Mouse (Mus musculus): Measurements from ENCODE around the gene Shox2. TPM values are rescaled to one million over a fixed set of nuclear protein-coding genes. Genes with fewer than 3 reads are reported as not detected.

Shox2 gene
- total RNA-seq (2021): 1 to 10 TPM; 1.7 to 2.0 TPM
- long read RNA-seq, experiment 1, partial matches to known transcripts: 0 of 2 reads
- long read RNA-seq, experiment 1, other reads (novel, unspliced or antisense): 1 of 2 reads
- long read RNA-seq, experiment 2, partial matches to known transcripts: 0 of 2 reads
- long read RNA-seq, experiment 2, other reads (novel, unspliced or antisense): 0 of 2 reads

DNA sequence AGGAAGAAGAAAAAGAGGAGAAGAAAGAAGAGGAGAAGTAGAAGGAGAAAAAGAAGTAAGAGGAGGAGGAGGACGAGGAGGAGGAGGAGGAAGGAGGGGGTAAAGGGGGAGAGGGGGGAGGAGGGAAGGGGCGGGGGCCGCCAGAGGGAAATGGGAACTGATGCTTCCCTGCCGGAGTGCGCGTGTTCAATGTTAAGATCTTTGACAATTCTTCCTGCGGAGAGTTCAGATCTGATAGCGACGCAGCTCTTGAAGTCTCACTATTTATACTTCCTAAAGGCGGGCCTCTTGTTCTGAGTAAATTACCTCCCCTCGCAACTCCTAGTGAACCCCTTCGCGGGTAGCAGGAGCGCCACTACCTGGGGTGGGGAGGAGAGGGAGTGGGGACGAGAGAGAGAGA lies at the start of gene Shox2:
Gene Shox2, minus strand, starts transcription at position 66 of the 400 bp plus-strand sequence.
- no peak for DNase-seq
- intact Hi-C loops (cut with DNase I): loop anchor here (10.0 kb wide), 1 partner anchor 477 kb away; no protein-coding TSS in a partner anchor

DNA sequence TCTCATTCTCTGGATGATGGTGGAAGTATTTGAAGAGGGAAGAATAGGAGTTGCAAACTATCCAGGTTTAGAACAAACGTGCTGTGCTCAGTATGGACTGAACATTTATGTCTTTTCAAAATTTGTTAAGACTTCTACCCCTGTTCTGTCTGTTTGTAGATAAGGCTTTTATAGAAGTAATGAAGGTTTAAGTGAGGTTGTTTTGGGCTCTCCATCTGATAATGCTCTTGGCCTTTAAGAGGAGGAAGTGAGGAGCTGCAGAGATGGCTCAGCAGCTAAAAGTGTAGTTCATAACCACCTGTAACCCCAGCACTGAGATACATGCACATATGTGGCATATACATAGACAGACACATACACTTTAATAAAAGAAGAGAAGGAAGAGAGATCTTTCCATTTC lies 15.2 kb upstream of the Shox2 start:
- DNase-seq: no peak
- intact Hi-C loops (cut with DNase I): no loop called here

DNA sequence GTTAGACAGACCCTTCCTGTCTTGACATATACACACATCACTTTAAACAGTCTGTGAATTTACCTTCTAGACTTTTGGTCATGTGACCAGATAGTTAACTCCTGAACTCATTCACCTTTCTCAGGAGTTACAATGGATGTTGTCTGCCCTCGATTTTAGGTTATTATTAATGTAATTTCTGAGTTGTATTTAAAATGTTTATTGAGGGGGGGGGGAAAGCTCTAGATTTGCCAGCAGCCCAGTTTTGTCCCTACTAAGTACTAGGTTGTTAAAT lies 4.7 kb upstream of the Shox2 start:
- intact Hi-C loops (cut with DNase I): loop anchor here (10.0 kb wide), 1 partner anchor 481 kb away; no protein-coding TSS in a partner anchor

DNA sequence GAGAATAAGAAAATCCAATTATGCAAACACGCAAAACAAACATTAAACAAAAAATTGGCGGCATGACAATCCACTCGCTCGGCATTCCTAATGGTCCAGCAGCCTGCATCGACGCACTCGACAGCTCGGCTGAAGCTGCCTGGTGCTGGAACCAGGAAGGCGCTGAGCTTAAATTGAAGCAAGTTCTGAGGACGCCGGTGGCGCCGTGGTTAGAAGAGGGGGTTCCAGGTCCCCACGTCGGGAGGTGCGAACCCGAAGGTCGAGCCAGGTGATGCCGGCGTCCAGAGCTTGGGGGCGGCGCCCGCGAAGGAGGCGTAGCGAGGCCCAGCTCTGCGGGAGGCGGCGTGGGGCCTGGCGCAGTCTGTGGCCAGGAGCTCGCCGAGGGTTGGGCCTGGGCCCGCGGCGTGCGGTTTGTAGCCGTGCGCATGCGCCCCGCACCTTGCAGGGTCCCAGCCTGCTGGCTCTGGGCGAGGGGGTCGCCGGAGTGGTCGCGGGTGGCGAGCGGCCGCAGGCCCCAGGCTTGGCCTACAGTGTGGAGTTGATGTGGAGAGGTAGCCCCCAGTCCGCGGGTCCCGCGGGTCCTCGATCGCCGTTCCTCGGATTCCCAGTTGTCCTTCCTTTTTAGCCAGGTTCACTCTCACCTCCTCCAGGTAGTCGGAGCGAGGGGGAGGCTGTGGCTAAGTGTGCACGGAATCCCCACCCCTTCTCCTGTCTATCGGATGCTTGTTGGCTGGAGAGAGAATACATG lies 4.1 kb upstream of the Shox2 start:
- intact Hi-C loops (cut with DNase I): loop anchor here (10.0 kb wide), 1 partner anchor 481 kb away; no protein-coding TSS in a partner anchor
- peak; percentile 54 to 74 for DNase-seq

More for the DNA sequence above, 4.7 kb upstream of the Shox2 start:
- no peak for DNase-seq

DNA sequence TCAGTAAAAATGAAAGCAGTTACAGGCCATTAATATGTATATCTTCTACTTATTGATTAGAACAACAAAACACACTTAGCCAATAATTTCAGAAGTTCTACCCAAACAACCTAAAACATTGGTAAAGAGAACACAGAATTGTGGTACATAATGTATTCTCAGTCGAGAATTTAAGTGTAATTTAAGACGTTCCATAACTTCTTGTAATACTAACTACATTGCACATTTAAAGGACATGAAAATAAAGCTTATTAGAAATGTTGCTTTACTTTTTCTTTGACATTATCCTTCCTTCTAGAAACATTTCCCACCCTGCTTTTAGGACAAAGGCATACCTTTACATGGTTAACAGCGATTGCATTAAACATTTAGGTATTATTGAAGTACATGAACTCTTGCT lies 1.9 kb upstream of the Shox2 start:
- intact Hi-C loops (cut with DNase I): loop anchor here (10.0 kb wide), 1 partner anchor 479 kb away; no protein-coding TSS in a partner anchor
- no peak for DNase-seq

DNA sequence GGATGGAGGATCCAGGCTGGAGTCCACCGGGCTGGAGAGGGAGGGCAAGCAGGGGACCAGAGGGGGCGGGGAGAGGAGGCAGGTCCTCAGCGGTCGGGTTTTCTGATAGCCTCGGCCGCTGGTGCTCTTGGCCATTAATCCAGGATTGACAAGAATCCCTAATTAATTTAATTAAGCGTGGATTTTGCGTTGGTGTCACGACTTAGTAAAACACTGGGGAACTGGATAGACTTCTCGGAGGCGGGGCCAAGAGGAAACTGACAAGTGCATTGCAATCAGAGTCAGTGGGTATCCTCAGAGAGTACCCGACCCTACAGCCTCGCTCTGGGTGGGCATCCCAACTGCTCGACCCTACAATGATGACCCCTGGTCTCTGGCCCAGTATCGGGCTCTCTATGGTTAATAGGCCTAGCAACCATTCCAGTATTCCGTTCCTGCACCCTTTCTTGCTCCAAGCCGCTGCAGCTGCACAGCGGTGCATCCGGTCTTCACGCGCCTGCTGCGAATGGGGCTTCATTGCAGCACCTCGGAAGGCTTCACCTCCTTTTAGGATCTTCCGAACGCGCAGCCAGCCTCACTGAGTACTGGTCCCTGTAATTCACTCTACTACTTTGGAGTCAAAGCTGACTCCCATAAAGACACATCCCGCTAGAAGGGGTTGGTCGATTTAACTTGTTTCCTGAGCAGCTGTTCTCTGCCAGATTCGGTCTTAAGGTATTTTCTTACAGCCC lies 775 bp upstream of the Shox2 start:
- DNase-seq: peak in 1 of 2 experiments; percentile 57
- intact Hi-C loops (cut with DNase I): loop anchor here (10.0 kb wide), 1 partner anchor 478 kb away; no protein-coding TSS in a partner anchor

DNA sequence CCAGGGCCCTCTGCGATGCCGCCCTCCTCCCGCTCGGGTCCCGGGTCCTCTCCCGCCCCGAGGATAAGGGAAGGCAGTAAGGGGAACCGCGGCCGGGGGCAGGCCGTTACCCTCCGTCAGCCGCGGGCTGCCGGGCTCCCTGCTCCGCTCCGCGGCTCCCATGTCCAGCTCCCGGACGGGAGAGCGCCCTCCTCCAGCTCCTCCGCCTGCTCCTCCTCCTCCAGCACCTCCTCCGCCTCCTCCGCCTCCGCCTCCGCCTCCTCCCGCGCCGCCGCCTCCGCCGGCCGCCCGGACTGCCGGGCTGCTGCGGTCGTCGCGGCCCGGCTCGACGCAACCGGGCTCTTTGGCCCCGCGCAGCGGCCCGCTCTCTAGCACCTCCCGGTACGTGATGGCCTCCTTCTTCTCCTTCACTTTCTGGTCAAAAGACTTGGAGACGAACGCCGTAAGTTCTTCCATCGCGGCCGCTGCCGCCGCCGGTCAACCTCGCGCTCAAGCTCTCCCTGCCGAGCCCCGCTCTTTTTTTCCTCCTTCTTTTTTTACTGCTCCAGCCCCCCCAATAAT lies 390 bp downstream of the Shox2 start, which contains the start of gene Rsrc1:
Gene Rsrc1, plus strand, starts transcription at position 290 of the 561 bp plus-strand sequence.
- intact Hi-C loops (cut with DNase I): loop anchor here (10.0 kb wide), 1 partner anchor 476 kb away; no protein-coding TSS in a partner anchor
- DNase-seq: peak; percentile 63 to 68

DNA sequence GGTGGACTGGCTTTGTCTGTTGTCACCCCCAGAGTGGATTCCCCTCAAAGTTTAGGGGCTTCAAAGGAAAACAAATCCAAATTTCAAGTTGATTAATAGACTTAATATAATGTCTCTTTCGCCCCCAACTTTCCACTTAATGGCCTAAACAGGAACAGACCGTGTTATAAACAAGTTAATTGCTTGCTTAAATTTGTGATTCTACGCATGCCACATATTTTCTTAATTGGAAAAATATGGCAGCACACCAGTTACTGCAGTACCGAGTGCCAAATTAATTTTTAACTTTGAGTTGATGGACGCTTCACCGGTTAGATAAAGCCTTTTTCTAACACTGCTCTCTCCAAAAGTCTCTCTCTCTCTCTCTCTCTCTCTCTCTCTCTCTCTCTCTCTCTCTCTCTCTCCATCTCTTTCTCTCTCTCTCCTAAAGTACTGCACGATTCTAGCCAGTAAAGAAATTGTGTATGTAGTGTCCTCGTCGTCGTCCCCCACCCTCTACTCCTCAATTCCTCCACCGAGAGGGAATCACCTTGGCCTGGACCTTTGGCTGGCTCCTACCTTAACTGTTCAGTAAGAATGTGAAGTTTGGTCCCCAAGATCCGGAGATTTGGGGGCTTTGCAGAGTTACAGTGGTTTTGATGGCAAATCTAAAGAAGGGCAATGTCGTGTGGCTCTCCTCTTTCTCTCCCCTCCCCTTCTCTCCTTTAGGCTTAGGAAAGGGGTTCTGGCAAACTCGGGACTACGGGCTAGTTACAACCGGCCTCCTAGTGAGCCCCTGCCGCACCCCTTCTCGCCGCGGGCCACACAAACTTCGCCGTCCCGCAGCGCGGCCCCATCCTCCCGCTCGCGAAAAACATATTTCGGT lies 1.2 kb downstream of the Shox2 start:
- DNase-seq: no peak
- intact Hi-C loops (cut with DNase I): loop anchor here (10.0 kb wide), 1 partner anchor 476 kb away; no protein-coding TSS in a partner anchor

DNA sequence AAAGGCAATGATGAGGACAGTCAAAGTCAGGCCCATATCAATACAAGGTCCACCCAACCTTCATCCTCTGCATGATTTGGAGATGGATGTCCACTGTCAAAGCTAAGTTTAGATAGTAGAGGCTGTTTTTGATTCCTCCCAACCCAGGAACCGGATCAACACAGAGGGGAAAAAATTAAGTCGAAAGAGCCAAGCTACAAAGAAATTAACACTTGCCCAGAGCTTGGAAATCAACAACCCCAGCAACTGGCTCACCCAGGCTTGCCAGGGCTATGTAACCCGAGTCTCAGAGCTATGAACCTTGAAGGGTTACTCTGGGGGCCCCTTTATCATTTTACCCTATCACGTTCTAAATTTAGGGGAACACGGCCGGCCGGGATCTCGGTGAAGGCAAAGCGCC lies 2.1 kb downstream of the Shox2 start:
- intact Hi-C loops (cut with DNase I): no loop called here
- DNase-seq: no peak

DNA sequence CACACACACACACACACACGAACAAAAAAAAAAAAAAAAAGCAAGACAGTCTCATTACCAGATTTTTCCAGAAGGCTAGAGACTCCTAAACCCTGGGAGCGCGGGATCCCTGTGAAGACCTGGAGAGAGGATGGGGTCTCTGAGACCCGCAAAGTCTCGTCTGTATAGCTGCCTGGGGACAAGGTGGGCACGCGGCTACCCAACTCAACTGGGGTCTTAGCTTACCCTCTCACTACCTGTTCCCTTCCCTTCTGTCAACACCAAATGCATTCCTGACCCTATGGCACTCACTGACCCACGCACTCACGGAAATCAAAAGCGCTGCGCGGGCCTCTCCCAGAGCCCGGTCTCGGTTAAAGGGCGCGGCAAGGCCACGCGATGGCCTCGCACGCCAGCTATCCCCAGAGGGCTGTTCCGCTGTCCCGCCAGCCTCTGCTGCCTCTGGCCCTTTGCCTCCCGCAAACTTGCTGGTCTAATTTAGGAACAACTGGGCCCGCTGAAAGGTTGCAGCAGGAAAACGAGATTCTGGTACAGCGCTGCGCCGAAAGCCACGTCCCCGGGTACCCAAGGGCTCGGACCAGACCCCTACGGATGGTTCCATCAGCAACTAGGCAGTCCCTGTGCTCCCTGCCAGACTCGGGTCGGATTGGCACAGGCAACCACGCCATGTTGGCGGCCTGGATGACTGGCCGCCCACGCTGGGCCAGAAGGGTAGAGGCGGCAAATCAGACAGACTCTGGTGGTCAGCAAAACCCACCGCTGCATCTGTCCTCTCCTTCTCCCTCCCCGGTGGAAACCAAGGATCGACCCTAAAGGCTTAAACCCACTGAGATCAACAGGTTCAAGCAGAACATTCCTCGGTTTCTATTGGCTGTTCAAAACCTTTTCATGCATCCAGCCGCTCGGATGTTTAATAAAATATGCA lies 2.9 kb downstream of the Shox2 start:
- intact Hi-C loops (cut with DNase I): no loop called here
- DNase-seq: peak; percentile 44 to 51

DNA sequence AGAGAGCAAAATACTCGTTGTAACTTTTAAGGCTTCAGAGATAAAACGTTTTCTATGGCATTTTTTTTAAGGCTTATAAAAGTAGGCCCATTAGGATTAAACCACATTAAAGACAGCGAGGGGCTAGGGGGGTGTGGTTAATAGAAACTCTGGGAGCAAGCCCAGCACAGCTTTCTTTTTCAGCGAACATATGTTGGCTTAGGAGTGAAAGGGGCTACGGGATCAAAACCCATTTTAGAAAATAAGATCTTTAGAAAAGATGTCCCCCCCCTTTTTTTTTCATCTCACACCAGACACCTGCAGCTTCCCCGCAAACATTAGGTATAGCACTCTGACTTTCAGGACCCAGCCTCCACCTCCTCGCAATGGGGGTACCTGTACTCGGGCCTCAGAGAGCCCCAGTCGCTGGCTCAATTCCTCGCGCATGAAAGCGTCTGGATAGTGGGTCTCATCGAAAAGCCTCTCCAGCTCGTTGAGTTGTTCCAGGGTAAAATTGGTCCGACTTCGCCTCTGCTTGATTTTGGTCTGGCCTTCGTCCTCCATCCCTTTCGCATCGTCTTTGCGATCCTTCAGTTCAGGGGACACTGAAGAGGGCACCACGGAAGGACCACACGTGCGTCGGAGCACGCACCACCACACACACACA lies 3.6 kb downstream of the Shox2 start:
- intact Hi-C loops (cut with DNase I): no loop called here
- peak in 1 of 2 experiments; percentile 17 for DNase-seq

DNA sequence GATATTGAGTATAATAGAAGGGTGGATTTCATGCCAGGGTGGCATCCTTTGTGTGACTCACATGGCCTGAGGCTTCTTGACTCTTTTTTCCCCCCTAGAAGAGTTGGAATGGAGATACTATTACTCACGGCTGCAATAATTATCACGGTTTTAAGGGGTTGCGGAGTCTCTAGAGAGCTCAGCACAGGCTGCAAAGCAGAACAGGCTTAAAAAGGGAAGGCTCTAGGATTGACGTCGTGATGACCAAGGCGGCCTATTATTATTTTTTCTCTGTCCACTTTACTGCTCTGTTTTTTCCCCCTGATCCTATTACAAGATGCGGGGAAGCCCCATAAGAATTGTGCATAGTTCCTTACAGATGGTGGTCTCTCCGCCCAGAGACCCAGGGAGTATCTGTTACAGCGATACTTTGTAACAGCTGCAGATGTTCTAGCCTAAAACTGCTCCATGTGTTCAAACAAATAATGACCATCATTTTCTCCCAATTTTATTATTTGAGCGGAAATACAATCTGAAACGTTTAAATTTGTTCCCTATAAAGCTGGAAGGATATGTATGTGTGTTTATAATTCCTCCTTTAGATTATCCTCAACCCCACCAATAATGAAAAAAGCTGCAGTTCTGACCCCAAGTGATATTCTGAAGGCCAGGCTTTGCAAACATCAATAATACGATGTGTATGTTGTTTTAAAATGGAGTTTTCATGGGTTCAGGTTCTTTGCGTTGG lies 4.5 kb downstream of the Shox2 start:
- intact Hi-C loops (cut with DNase I): no loop called here
- no peak for DNase-seq

DNA sequence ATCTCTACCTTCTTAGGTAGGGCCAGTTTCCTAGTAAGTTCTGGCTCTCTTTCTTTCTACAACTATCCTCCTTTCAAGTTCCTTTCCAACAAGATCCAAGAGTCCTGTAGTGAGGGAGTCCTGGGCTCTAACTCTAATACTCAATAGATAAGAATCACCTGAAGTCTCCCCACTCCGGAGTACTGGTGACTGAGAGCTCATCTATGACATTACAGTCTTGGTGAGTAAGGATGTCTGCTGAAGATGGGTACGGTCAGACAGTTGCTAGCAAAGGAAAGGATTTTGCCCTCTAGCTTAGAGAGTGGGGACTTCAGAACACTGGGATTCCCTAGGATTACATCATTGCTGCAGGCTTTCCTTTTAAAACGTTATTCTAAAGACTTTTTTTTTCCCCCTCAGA lies 7.1 kb downstream of the Shox2 start:
- no peak for DNase-seq

DNA sequence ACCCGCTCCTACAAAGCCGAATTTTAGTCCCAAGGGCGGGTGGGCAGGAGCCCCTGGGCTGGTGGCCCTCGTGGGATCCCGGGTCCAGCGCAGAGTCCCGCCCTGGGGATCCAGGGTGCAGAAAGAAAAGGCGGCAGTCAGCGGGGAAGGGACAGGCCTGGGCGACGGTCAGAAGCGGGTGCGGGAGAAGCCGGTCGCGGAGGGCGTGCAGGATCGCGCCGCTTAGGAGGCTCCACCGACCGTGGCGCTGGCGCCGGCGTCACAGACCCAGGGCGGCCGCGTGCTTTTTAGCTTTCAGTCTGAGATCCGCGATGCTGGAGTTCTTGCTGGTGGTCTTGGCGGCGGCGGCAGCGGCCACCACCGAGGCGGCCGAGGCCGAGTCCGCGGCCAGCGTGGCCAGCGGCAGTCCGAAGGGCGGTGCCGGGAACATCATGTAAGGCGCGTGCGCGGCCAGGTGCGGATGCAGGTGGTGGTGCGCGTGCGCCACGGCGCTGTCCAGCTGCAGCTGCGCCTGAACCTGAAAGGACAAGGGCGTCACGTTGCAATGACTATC lies 8.1 kb downstream of the Shox2 start:
- peak in 1 of 2 experiments; percentile 33 for DNase-seq
- intact Hi-C loops (cut with DNase I): no loop called here

More for the DNA sequence above, 7.1 kb downstream of the Shox2 start:
- intact Hi-C loops (cut with DNase I): no loop called here

DNA sequence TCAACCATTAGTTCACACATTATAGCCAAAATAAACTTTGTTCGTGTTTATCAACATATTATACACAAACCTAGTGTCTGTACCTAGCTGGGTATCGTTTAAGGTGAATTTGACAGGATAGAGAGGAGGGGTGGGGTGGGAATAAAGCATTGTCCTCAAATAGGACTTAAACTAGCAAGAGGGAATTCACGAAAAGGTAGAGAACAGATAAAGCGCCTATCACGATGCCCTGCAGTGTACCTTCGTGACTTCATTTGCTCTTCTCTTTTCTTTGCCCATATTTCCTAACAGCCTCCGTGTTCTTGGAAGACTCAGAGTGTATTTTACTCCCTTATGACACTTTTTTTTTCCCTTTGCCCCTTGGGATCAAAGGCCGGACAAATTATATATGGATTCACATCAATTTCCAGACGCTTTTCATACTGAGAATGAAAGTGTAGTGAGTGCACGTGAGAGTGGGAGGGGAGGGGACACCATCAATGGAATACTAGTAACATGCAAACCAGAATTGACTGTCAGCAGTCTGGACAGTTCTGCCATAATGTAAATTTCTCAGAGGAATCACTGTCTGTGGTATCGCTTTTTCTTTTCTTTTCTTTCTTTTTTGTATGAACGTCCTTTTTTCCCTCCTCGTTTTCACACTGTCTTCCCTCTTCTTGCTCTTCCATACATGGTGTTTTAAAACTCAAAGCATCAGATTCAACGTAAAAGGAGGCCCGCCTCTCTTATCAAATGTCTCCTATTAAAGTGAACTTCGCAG lies 9.2 kb downstream of the Shox2 start:
- intact Hi-C loops (cut with DNase I): no loop called here
- no peak for DNase-seq

DNA sequence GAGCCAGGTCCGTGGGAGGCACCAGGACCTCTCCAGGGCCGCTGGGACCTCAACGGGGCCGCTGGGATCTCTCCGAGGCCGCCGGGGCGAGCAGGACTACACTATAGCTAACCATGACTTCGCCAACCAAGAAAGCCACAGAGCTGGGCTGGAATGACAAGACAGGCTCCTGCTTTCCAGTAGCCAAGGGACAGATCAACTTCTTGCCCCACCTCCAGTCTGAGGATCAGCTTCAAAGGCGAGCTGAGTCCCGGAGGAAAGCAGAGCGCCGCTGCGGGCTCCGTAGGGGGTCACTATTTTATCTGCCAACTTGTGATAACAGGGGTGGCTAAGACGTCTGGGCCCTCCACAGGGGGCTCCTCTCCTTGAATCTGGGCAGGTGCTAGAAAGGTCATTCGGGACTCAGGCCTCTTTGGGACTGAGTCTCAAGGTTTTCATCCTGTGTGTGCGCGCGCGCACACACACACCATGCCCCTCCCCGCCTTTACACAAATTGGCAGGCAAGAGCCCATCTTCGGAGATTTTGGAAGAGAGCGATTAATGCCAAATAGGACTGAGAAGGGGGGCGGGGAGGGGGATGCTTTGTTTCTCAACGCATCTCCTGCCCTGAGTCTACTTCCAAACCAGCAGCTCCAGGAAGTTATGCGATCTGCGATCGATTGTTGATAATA lies 10.8 kb downstream of the Shox2 start:
- DNase-seq: no peak

More for the DNA sequence above, 10.8 kb downstream of the Shox2 start:
- intact Hi-C loops (cut with DNase I): no loop called here

Measured in gastrocnemius, postnatal 36 days (tissue).